Mouse (Mus musculus) erythroblast, embryonic 14.5 days (primary cell): ENCODE results near the gene 1110032A03Rik.

ENCODE experiments used
- GATA1 ChIP-seq: IDR thresholded peaks from 2 replicates; pipeline ENCODE4 v1.6.1; 2012; ENCODE audit warnings: low read length, inconsistent platforms, mixed read lengths
- TAL1 ChIP-seq: IDR thresholded peaks from 3 replicates; pipeline ENCODE4 v1.6.1; 2012; ENCODE audit warnings: low read length, inconsistent platforms, mixed read lengths

DNA sequence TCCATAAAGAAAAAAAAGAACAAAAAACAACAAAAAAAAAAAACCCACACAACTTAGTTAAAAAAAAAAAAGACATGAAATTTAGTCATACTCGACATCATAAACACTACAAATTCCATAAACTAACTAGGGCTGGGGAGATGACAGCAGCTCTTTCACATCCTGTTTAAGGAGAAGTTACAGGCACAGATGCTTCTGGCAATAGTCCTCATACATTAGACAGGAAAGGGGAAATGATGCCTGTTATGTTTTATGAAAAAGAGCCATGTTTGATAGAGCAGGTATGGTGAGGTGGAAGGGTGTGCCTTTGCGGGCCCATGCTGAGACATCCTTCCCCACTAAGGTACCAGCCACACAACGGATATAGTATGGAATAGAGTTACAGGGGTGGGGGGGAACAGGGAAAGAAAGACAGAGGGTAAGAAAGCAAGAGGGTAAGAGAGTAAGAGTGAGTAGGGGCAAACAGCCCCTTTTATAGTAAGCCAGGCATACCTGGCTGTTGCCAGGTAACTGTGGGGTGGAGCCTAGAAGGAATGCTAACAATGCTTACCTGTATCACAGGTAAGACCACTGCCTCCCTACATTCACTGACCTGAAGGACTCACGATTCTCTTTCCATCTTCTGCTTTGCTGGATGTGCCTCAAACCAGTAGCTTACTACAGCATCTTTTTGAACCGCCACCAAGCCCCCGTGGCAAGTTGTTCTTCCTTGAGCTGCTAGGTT, 13.6 kb downstream of the 1110032A03Rik start:
- TF ChIP-seq TAL1 (no peak), GATA1 (no peak)
